Mouse (Mus musculus) heart, postnatal 36 days (tissue): ENCODE results near the gene Tex21. TPM values are rescaled to one million over a fixed set of nuclear protein-coding genes. Genes with fewer than 3 reads are reported as not detected.

Experiments used
- DNase-seq, 2 experiments: peaks; one replicate each; pipeline ENCODE4 v3.0.0; 2021 to 2022
- intact Hi-C: fragments of 180-260 bp; cut with DNase I; formaldehyde crosslinking; loops from one replicate; pipeline ENCODE4 v1.15.1; 2025
- total RNA-seq, 2 experiments: library from RNA; stranded (reverse); gene quantifications; 2 replicates each; pipeline ENCODE4 v1.2.3; 2021

Gene Tex21
- total RNA-seq = not detected

DNA sequence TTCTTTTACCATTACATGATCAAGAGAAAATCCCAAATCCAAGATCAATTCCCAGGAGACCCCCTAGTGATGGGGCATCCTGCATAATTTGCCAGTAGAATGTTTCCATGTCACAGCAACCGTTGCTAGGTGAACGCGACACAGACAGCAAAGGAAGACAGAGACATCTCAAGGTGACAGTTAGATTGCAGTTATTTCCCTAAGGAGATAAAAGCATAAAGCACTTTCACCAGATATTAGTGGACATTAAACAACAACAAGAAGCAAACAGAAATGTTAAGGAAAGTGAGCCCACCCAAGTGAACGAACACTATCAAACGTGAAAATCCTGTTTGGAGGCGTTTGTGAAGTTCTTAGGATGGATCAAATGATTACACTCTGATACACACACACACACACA, at the start of gene Tex21:
Tex21 (minus strand) TSS at position 101 of the 400 bp plus-strand sequence.
- DNase-seq = no peak
- intact Hi-C loops = no loop called here

GRCm38 (mm10) chr12:76293192-76293591, 46.6 kb upstream of the Tex21 start:
- intact Hi-C loops = loop anchor here (1.0 kb wide), 2 partner anchors 48 to 179 kb away; no protein-coding TSS in a partner anchor
- DNase-seq = peak; percentile 74 to 78

- intact Hi-C loops = no loop called here
- DNase-seq = no peak
These were observed 43.7 kb upstream of the Tex21 start for GRCm38 (mm10) chr12:76290271-76290670.

DNA sequence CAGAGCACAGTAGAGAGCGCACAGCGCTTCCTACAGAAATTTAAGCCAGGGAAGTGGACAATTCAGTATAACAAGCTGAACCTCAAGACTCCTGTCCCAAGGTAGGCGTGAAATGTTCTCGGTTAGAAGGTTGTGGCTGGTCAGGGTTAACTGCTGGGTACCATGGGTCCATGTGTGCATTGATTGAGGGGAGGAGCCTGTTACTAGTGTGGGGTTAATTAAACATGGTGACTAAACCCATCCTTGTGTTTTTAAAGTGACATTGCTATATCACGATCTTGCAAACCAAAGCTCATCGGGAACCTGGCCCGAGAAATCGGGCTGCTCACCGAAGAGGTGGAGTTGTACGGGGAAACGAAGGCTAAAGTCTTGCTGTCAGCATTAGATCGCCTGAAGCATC, 42.9 kb upstream of the Tex21 start:
- intact Hi-C loops = no loop called here
- no peak for DNase-seq

DNA sequence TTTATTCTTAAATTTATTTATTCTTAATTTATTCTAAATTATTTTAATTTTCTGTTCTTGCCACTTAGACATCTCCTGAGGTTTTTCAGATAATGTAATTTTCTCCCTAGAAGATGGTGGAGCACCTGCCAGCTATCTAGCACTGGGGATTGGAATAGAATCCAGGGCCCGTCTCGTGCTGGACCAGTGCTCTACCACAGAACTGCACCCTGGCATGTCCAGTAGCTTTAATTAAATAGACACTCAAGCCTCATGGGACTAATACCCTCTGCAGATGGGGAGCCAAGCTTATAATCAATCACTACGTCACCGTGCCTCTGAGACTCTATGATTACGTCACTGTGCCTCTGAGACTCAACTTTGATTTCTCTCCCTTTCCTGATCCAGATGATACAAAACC, 41.9 kb upstream of the Tex21 start:
- intact Hi-C loops = no loop called here

DNA sequence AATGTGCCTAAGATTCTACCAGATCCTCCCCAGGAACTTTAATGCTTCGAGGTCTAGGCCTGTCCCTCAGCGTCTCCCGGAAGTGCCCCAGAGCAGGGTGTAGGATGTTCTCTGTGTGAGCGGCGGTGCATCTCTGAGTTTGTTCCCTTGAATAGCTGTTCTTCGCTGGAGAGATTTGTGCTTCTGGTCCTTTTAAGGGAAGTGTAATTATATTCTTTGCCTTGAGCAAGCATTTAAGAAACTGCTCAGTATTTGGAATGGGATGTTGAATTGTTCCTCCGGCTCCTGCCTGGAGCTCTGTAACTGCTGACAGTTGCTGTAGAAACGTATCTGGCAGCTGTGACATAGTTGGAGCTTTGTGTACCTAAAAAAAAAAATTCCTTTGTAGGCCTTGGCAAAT, 41.4 kb upstream of the Tex21 start:
- intact Hi-C loops = no loop called here
- DNase-seq = no peak

More for the DNA sequence above, 41.9 kb upstream of the Tex21 start:
- no peak for DNase-seq

- no peak for DNase-seq
- intact Hi-C loops = no loop called here
These were observed 38.9 kb upstream of the Tex21 start for GRCm38 (mm10) chr12:76285418-76285817.

DNA sequence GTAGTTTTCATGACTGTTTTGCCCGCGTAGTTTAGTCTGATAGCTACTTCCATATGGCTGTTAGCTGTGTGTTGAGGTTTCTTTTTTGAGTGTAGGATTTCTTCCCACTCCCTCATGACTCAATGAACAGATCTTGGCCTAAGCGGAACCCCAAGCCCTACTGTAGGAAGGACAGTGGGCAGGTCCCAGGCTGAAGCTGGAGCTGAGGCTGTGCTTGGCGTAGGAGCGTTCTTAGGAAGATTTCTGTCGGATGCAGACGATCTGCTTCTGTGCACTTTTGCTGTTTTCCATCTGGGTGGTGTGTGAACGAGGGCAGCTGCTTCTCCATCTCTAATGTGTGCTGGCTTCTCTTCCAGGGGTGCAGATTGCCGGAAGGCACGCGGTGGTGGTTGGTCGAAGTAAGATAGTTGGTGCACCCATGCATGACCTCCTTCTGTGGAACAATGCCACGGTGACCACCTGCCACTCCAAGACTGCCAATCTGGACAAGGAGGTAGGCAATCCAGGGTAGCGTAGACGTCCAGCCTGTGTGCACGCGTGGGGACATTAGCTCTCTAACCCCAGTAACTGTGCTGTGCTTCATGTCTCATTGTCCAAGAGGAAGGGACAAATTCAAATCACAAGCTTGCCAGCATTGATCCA, 36.1 kb upstream of the Tex21 start:
- DNase-seq = no peak
- intact Hi-C loops = no loop called here

- intact Hi-C loops = no loop called here
- no peak for DNase-seq
These were observed 35.6 kb upstream of the Tex21 start for GRCm38 (mm10) chr12:76282132-76282531.

GRCm38 (mm10) chr12:76281111-76281660, 34.6 kb upstream of the Tex21 start:
- intact Hi-C loops = no loop called here
- DNase-seq = no peak

DNA sequence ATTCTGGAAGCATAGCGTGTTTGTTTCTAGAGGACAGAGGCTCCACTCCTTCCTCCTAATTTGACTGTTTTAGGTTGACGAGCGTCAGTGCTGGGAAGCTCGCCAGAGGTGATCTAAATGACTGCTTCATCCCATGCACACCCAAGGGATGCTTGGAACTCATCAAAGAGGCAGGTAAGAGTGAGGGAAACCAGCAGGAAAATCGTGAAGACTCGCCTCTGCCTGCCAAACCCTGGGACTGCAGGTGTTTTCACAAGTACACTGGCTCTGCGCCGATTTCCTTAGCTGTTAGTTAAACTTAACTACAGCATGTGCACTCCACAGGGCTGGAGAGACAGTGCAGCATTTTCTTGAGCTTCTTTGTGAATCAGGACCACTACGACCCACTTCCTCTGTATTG, 34.0 kb upstream of the Tex21 start:
- no peak for DNase-seq
- intact Hi-C loops = no loop called here

DNA sequence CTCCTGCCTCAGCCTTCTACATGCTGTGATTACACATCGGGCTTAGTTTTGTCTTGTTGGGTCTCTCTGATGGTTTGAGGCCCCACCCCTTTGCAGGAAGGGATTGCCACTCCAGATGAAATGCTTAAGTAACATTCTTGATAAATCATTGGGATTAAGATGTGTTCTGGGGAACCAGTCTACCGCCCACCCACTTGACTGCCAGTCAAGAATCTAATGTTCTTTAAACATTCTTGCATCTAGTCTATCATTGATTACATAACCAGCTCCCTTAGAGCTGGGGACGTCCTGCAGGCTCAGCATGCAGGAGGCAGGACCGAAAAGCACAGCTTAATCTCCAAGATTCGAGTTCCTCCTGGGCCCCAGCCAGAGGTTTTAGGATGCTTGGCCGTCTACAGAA, 31.7 kb upstream of the Tex21 start:
- intact Hi-C loops = no loop called here
- no peak for DNase-seq

- intact Hi-C loops = no loop called here
- no peak for DNase-seq
These were observed 26.3 kb upstream of the Tex21 start for GRCm38 (mm10) chr12:76272610-76273524.

DNA sequence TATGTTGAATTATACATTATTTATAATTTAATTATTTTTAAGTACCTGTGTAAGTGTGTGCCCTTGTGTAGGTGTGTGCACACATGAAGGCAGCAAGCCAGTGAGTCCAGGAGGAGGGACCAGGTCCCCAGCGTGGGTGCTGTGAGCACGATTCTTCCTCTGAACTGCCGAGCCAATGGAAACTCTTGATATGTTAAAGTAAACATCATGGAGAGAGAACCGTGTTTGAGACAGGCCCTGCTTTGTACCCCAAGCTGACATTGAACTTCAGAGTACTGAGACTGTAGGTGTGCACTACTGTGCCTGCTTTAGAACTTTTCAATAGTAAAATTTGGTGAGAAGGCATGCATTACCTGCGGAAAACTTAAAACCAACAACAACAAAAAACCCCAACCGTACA, 25.0 kb upstream of the Tex21 start:
- no peak for DNase-seq
- intact Hi-C loops = no loop called here

DNA sequence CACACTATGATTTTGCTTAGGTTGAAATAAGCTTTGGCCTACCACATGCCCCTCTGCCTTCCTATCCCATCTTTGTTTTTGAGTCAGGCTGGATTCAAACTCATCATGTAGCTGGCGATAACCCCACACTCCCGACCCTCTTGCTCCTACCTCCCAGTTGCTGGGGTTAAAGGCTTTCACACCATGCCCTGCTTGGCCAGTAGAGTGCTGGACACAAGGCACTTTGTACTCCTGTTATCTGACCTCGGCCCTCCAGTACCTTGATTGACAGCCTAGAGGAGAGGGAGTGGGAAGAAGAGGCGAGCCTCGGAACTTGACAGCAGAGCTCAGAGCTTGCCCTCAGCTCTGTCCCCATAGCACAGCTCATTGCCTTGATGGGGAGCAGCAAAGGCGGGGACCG, 22.6 kb upstream of the Tex21 start:
- no peak for DNase-seq
- intact Hi-C loops = no loop called here

DNA sequence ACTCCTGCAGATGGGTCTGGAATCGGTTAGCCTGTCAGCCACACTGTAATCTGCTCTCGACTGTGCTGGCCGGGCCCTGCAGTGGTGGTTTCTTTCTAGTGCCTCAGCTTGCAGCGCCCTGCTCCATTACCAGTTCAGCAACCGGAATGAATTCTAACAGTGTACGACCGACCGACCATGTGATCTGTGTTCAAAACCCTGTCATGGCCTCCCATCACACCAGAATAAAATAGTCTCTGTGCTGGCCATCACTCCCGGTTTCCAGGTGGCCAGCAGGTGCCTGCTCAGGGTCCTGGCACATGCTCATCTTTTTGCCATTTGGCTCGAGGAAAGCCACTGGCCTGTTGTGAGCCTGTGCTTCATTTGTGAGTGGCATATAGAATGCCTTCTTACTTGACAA, 22.1 kb upstream of the Tex21 start:
- intact Hi-C loops = no loop called here
- DNase-seq = no peak

- intact Hi-C loops = loop anchor here (2.0 kb wide), 1 partner anchor 74 kb away; no protein-coding TSS in a partner anchor
- peak in 1 of 2 experiments; percentile 14 for DNase-seq
These were observed 20.3 kb upstream of the Tex21 start for GRCm38 (mm10) chr12:76266875-76267274.

- intact Hi-C loops = no loop called here
- no peak for DNase-seq
These were observed 18.5 kb upstream of the Tex21 start for GRCm38 (mm10) chr12:76265001-76265400.

DNA sequence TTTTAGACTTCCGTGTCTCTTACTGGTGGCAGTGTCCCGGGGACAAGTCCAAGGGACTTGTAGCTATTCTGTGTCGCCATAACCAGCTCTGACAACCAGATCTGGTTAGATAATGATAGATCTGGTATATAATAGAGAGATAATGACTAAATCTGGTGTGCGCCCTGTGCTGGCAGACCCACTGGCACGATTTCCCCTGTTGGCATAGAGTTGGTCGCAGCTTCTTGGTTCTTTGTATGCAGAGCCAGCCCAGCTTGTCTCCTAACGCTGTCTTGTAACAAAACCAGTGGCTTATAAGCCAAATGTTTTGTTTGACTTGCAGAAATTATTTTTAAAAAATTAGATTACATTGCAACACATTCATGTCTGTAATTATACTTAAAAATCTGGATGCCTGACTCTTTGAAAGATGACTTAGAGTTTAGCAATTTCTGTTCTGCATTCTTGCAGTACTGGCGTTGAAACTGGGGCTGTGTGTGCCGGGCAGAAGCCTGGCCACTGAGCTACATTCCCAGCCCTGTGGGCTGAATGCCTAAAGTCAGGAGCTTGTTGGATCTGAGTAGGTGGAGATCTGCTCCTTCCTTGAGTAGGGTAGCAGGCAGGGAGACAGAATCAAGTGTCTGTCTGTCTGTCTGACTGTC, 17.9 kb upstream of the Tex21 start:
- intact Hi-C loops = loop anchor here (5.0 kb wide), 1 partner anchor 333 kb away; no protein-coding TSS in a partner anchor
- peak in 1 of 2 experiments; percentile 8 for DNase-seq

GRCm38 (mm10) chr12:76263876-76264275, 17.3 kb upstream of the Tex21 start:
- no peak for DNase-seq
- intact Hi-C loops = loop anchor here (5.0 kb wide), 1 partner anchor 333 kb away; no protein-coding TSS in a partner anchor

DNA sequence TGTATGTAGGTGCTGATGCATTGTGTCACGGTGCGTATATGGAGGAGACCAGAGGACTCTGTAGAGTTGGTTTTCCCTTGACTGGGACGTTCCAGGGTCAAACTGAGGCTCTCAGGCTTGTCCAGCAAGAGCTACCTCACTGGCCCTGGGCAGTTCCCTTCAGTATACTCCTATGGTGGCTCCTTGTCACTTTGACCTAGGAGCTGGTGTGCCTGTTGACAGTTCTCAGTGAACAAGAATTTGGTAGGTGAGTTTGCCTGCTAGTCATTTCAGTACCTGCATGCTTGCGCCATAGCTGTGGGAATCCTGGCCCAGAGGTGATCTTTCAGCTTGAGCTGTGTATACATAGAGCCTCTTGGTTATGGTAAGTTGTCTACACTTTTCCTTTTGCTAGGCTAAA, 16.4 kb upstream of the Tex21 start:
- no peak for DNase-seq
- intact Hi-C loops = loop anchor here (5.0 kb wide), 1 partner anchor 334 kb away; no protein-coding TSS in a partner anchor
